Mouse (Mus musculus) heart, postnatal 25 days (tissue): ENCODE results near the gene Ccdc88a. TPM values are rescaled to one million over a fixed set of nuclear protein-coding genes. Genes with fewer than 3 reads are reported as not detected.

Experiments
- DNase-seq: peaks from one replicate; pipeline ENCODE4 v3.0.0; 2022; ENCODE audit warnings: low spot score
- intact Hi-C: fragments of 180-260 bp; cut with DNase I; formaldehyde crosslinking; loops from one replicate; pipeline ENCODE4 v1.15.1; 2025
- total RNA-seq, 2 experiments: library from RNA; stranded (reverse); gene quantifications; 2 replicates each; pipeline ENCODE4 v1.2.3; 2021

The Ccdc88a gene
- 10 to 100 TPM in 1 of 2 experiments, 1 to 10 TPM in 1; 7.7 to 10.6 TPM for total RNA-seq

- intact Hi-C loops: loop anchor here (5.0 to 10.0 kb wide), 3 partner anchors 154 to 481 kb away; partner anchors contain the start of genes Mtif2 and Rtn4
- DNase-seq: peak; percentile 94
Observed at GRCm38 (mm10) chr11:29373396-29374273, at the start of gene Ccdc88a. Gene Ccdc88a (plus strand): TSS chr11:29373658.

GRCm38 (mm10) chr11:29335505-29335904, 38.0 kb upstream of the Ccdc88a start:
- intact Hi-C loops: no loop called here
- no peak for DNase-seq

DNA sequence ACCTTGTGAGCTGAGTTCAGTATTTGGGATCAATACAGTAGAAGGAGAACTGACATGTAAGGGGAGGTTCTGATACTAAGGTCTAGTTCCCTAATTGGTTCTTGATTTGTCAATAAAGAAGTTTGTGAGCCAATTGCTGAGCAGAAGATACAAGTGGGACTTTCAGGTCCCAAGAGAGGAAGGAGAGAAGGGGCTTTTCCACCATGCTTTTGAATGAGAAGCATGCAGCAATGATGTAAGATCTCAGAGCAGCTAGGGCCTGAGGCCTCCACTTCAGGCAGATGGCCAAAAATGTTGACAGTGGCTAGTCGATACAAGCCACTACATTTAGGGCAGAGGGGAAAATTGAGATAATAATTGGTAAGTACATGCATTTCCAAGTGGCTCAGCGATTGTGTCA, 32.2 kb upstream of the Ccdc88a start:
- no peak for DNase-seq
- intact Hi-C loops: no loop called here

DNA sequence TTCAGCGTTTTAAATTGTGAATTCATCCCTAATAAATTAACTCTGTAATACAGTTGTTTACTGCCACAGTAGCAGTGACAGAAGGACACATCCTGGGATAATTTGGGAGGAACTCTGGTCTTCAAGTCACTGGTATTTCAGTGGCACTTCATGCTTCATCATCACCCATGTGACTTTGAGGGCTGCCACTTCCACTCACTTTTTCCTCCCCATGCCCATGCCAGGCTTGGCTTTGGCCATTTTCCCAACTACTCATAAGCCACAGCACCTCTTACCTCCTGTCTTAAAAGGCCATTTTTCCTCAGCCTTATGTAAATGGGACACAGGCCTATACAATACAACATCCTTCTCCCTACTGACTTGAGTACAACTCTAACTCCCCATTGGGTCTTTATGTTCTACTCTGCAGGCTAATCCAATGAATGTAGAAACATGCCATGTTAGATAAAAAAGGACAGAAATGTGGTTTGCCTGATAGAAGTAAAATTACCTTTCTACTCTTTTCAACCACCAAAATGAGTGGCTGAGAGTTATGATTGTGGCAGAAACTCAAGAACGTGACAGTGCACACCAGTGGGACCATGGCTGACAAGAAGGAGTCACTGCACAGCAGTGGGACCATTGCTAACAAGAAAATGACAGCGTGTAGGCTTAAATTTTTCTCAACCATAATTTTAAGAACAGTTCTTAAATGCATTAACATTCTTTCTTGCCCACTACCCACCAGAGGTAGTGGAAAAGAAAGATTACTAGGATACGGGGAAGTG, 28.4 kb upstream of the Ccdc88a start:
- DNase-seq: no peak
- intact Hi-C loops: no loop called here

- intact Hi-C loops: no loop called here
- no peak for DNase-seq
Observed at GRCm38 (mm10) chr11:29345673-29346286, 27.7 kb upstream of the Ccdc88a start.

DNA sequence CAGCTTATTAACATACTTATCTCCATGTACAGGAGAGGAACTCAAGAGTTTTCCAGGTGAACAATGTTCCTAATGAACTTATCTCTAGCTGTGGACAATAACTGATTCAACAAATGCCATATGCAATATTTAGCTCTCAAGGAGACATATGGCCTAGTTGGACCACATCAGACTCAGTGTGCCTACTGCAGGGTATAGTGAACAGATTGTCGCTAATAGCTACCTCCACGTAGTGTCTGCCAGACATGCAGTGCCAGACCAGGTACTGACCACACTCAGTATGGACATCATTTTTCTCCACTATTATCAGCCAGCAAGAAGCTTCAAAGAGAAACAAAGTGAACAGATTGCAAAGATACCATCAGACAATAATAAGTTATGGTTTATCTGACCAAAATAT, 22.6 kb upstream of the Ccdc88a start:
- intact Hi-C loops: no loop called here
- DNase-seq: no peak

GRCm38 (mm10) chr11:29352214-29352613, 21.2 kb upstream of the Ccdc88a start:
- intact Hi-C loops: no loop called here
- no peak for DNase-seq

- no peak for DNase-seq
- intact Hi-C loops: no loop called here
Observed at GRCm38 (mm10) chr11:29368161-29368560, 5.3 kb upstream of the Ccdc88a start.

- DNase-seq: no peak
- intact Hi-C loops: loop anchor here (5.0 to 10.0 kb wide), 3 partner anchors 154 to 482 kb away; partner anchors contain the start of genes Mtif2 and Rtn4
Observed at GRCm38 (mm10) chr11:29373050-29373395, 435 bp upstream of the Ccdc88a start.

GRCm38 (mm10) chr11:29374274-29374656, 807 bp downstream of the Ccdc88a start:
- DNase-seq: no peak
- intact Hi-C loops: loop anchor here (5.0 to 10.0 kb wide), 3 partner anchors 153 to 481 kb away; partner anchors contain the start of genes Mtif2 and Rtn4

DNA sequence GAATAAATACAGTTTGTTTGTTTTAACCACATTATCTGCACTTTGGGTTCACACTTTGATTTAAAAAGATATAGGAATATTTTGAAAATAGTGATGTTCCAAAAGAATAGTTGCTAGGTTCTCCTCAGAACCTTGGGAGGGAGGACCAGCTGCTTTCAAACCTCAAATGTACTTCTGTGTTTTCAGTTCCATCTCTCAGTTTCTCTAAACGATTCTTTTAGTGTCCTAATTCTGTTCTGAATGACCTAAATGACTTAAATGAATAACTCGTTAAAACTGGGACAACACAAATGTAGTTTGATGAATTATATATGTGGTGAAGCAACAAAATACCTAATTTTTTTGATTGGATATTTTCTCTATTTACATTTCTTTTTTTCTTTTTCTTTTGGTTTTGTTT, 3.2 kb downstream of the Ccdc88a start:
- DNase-seq: no peak
- intact Hi-C loops: loop anchor here (10.0 kb wide), 2 partner anchors 318 to 478 kb away; partner anchors contain the start of gene Rtn4

- no peak for DNase-seq
- intact Hi-C loops: loop anchor here (10.0 kb wide), 2 partner anchors 316 to 476 kb away; partner anchors contain the start of gene Rtn4
Observed at GRCm38 (mm10) chr11:29378751-29379150, 5.3 kb downstream of the Ccdc88a start.

DNA sequence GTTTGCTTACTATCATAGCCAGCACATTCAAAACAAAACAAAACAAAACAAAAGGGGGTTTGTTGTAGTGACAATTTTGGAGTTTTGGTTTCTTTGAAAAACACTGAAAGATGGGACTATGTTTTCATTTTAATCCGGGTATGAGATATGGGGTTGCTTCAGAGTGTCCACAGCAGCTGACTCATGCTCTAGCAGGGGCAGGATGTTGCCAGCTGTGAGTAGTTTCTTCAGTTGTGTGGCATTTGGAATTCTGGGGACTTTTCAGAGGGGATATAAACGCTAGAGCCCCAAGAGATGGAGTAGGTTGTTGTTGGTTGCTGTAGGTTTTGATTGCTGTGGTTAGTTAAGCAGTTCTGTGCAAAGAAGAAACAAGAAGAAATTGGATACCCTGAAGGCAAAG, 10.0 kb downstream of the Ccdc88a start:
- intact Hi-C loops: no loop called here
- no peak for DNase-seq

DNA sequence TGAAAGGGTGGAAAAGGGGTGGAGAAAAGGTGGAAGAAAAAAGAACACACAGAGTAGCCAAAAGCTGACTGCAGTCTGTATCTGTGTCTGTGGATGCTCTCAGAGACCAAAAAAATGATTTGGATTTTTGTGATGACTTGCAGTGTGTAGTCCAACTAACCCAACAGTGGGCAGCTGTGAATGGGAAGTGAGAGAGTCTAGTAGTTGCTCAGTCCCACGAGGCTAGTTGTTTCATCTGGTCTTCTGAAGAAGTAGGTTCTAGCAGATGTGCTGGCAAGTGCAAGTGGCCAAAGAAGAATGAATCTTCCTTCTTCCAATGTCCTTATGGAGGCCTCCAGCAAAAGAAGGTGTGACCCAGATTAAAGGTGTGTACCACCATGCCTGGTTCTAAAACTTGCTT, 10.5 kb downstream of the Ccdc88a start:
- intact Hi-C loops: no loop called here
- DNase-seq: no peak

DNA sequence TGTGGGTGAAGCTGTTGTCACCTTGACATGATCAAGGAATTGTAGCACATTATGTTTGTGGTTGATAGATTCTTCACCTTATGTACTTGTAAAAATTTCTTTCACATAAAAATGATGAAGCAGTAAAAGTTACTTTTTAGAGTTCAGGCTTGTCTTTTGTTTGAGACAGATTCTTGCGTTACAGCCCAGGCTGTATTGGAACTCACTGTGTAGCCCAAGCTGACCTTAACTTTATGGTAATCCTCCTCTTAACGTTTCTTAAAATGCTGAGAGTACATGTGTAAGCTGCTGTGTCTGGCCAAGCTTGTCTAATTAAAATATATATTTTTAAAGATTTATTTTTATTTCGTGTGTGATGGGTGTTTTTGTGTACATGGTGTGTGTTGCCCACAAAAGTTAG, 11.2 kb downstream of the Ccdc88a start:
- no peak for DNase-seq
- intact Hi-C loops: no loop called here

DNA sequence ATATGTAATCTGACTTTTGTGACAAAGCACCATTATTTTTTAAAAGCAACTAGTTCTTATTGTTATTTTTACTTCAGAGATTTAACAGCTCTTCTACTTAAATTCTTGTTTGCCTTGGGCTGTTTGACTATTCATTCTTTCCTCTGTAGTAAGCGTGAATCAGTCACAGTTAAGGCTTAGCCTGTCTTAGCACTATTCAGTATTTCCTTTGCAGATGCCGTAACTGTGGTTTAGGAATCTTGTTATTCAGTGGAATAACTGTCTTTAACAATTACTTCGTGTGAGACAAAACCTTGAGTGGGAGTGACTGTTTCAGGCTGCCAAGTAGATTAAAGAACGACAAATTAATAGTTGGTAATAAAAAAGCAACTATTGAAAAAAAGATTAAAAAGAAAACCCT, 16.5 kb downstream of the Ccdc88a start:
- intact Hi-C loops: no loop called here
- no peak for DNase-seq

DNA sequence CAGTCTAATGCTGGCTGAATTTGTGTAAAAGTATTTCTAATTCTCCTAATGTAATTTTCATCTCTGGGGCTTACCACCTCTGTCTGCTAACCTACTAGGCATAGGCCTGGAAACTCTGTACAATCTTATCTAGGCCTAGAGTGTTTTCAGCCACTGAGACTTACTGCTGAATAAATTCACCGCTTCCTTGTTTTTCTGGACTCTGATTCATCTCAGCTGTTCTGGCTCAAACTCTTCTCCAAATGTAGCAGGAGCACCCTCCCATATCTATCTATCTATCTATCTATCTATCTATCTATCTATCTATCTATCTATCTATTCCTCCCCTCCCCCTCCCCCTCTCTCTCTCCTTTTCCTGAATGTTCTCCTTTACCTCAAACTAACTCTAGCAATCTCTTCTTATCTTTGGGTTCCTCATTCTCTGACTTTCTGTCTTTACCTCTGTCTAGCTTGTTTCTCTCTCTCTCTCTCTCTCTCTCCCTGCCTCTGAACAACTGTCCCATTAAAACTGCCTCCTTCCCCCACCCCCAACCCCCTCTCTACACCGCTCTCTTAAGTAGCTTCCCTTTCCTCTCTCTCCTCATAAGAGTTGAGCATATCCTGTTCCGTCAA, 21.8 kb downstream of the Ccdc88a start:
- DNase-seq: no peak
- intact Hi-C loops: no loop called here

GRCm38 (mm10) chr11:29400374-29400773, 26.9 kb downstream of the Ccdc88a start:
- no peak for DNase-seq
- intact Hi-C loops: no loop called here

GRCm38 (mm10) chr11:29406292-29406691, 32.8 kb downstream of the Ccdc88a start:
- intact Hi-C loops: no loop called here
- DNase-seq: no peak

DNA sequence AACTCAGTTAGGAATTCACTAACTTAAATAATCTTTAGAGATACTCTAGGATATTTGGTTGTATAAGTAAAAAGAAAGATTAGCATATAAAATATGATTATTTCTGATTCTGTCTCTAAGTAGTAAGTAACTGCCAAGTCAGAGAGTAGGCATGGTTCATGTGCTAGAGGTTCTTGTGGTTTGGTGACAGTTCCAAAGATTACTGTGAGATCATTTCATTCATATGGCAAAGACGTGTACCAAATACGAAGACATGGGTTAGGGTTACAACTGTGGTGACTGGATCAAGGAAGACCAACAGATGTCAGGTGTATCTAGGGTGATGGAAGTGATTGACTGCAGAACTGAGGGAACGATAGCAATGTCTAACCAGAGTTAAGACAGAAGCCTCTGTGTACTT, 50.0 kb downstream of the Ccdc88a start:
- DNase-seq: no peak
- intact Hi-C loops: no loop called here
